Mouse (Mus musculus): ENCODE data around the gene Ticam1.
A peak's percentile ranks its signal among the peaks of the same experiment; 100 is the strongest.

The Ticam1 gene

DNA sequence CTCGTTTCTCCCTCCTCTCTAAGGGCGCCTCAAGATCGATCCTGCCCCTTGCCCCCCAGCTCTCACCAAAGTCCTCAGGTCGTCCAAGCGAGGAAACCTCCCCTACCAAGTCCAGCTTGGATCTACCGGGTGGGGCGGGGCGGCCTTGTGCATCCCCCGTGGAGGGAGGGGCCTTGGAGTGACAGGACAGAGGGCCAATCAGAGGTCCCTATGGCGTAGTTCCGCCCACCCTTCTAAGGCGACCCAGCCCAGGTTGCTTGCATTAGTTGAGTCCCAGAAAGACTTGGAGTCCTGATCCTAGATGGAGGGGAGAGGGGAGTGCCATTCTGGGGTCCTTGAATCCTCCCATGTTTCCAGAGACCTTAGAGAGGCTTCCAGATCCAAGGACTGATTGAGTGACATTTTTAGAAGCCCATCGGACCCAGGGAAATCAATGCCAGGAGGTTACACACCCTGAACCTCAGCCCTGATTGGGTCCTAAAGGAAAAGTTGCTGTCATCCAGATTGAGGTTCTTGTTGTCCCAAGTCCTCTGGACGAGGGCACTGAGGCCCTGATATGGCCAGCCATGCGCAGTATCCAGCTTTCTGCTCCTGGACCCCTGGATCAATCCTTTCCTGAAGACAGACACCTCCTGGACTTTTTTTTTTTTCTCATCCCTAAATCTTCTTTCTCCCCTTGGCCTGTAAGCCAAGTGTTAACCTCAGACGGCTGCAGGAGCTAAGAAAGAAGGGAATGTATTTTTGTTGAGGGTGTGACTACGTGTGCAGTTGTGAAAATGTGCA lies 14.0 kb upstream of the Ticam1 start:
- DNase-seq: peak; percentile 94

DNA sequence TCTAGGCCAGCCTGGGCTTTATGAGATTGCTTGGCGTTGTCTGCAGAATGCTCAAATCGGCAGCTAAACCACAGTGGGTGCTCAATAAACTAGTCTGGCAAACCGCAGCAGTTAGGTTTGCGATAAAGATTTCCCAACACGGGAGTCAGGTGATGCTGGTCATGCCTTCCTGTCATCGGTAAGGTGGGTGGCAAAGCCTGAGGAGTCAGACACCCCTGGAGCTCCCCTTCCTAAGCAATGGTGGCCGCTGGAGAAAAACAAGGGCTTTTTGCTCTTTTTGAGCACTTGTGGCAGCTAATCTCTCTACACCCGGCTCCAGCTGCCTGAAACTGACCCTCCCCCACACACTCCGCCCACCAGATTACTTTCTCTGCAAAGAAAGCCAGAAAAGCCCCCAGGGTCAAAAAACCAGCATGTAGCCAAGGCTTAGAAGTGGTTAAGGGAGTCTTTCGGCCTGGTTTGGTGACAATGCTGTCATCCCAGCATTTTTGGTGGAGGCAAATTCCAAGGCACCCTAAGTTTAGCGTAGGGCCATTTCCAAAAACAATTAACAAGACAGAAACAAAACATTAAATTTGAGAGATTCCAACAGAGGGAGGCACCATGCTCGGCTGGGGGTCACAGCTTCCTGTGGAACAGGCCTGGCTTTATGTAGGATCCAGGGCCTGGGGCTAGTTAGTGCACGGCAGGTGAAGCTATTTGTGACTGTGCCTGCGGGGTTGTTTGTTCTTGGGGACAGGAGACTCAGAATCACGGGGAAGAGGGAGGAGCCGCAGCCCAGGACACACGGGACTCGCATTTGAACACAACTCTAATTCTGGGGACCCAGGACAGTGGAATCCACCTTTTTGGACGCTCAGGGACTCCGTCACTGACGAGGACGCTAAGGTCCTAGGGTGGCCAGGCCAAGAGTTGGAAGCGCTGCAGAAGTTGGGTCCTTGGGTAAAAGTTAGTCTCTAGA lies 13.1 kb upstream of the Ticam1 start:
- peak; percentile 83 for DNase-seq

DNA sequence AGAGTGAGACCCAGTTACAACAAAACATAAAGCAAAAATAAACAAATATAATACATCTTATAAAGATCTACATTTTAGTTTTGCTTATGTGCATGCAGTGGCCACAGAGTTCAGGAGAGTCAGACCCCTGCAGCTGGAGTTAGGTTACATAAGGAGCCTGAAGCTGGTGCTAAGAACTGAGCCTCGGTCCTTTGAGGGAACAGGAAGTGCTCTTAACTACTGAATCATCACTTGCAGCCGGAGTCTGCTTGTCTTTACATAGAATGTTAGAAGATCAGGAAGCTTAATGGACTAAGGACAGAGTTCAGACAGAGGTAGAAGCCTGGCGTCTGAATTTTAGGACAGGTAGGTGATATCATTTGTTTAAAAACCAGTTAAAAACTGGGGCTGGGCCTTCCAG lies 12.3 kb upstream of the Ticam1 start:
- no peak for DNase-seq

DNA sequence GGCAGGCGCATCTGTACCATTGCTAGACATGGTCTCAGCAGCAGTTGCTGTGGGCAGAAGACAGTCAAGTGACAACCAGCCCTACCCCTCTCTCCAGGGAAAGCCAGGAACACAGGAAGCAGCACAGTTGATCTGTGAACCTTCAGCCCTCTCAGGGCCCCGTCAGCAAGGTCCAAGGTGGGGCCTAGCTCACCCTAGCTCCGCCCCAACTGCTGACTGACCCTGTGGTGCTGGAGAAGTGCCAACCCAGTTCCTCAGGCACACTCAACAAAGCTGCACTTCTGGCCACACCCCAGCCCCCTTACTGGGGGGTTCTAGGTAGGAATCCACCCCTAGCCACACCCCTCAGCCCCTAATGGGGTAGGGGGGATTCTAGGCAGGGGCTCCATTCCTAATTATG lies 11.2 kb upstream of the Ticam1 start:
- DNase-seq: peak; percentile 26

DNA sequence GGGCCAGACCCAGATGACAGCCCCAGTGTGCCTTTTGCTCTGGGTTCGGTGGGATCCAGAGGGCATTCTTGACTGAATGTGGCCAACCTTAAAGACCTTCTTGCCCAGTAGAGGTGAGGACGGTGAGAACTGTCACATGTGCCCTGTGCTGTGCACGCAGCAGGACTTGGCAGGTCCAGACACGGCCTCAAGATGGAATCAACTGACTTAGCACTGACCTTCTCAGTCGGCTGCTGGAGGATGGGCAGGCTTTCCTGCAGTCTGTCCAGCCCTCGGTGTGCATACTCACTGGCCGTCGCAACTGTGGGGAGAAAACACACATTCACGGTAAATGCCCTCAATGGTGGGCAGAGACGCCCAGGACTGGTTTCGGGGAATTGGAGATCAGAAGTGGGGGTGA lies 9.4 kb upstream of the Ticam1 start:
- DNase-seq: no peak

DNA sequence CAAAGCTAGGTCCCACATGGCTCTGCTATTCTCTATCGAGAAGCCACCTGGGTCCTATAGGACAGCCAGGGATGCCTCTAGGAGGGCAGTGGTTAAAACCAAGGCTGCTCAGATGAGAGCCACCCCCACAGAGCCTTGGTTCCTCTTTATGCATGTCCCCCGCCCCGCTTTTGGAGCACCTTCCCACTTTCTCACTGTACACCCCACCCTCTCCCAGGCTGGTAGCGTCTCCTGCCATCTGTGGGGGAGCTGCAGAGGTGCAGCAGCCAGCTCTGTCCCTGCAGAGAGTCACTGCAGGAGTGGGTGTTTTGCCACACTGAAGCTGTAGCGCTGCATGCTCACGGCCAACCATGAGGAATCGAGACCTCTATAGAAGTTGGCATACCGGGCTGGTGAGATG lies 6.7 kb upstream of the Ticam1 start:
- DNase-seq: no peak

DNA sequence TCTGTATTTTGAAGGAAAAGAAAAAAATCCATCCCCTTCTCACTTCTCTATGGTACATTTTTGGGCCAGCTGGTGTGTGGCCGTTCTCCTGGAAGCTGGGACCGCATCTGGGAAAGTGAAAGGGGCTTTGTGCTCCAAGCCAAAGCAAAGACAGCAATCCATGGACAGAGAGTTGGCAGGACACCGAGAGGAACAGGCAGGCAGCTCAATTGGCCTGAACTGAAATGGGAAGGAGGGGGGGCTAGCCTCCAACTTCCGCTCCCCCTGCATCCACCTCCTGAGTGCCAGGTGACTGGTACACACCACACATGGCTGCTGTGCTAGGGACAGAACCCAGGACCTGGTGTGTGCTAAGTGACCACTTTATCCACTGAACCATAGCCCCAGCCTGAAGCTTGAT lies 6.2 kb upstream of the Ticam1 start:
- DNase-seq: no peak

DNA sequence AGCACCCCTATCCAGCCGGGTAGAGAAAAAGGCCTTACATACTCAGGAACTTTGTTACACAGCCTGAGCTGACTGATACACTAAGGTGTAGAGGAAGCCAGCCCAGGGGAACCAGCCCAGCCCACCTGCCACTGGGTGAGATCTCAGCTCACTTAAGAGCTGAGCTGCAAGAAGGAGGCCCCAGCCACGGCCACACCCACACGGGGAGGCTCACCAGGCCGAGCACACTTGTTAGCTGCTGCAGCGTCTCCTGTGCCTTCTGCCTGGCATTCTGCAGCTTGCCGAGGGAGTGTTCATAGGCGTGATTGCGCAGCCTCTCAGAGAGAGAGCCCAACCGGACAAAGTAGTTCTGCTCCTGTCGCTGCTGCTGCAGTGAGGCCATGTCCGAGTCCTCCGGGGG lies 4.6 kb upstream of the Ticam1 start:
- no peak for DNase-seq

DNA sequence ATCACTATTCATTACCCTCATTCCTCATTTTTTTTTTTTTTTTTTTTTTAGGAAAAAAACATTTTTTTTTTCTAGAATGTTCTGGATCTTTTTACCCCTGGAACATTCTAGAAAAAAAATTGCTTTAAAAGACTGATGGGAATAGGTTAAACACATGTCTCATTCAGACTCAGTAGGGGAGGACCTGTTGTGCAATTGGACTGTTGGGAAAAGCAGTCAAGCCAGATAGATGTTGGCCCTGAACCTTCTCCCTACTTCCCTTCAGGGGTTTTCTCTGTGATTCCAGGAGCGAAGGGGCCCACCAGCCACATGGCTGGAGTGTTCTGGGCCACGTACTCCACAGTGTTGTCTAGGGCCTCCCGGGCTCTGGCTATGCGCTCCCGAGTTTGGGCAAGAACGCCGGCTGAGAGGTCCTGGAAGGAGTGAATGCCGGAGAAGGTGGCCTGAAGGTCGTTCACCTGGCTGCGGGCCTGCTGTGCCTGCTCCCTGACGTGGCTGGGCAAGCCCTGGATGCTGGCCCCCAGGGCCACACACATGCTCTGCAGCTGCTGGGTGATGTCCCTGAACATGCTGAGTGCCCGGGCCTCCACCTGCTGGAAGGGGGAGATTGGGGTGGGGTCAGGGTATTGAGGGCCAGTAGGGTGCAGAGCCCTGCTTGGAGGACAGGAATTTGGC lies 3.0 kb upstream of the Ticam1 start:
- no peak for DNase-seq

DNA sequence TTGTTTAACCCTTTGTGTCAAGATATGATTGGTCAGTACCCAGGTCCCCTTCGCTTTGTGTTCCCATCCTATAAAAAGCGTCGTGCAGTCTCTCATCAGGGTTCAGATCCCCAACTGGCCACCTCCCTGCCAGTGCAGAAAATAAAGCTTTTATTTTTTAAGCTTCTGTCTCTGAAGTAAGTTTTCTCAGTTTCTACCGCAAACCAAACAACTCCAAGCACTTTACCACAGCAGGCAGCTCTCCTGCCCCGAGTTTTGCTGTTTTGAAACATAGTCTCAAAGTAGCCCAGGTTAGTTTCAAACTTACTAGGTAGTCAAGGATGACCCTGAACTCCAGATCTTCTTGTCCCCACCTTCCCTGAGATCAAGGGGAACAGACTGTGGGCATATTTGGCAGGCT lies 1.8 kb upstream of the Ticam1 start:
- no peak for DNase-seq

DNA sequence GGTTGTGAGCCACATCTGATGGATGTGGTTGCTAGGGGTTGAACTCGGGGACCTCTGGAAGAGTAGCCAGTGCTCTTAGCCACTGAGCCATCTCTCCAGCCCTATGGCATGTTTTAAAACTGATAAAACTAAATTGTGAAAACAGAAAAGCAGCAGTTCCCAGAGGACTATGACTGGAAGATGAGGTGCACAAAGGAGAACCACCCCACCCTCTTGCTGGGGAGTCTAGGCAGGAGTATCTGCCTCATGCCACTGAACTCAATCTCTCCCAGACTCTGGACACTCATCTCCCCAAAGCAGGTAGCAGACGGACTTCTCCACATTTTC lies 944 bp upstream of the Ticam1 start:
- peak; percentile 45 for DNase-seq

DNA sequence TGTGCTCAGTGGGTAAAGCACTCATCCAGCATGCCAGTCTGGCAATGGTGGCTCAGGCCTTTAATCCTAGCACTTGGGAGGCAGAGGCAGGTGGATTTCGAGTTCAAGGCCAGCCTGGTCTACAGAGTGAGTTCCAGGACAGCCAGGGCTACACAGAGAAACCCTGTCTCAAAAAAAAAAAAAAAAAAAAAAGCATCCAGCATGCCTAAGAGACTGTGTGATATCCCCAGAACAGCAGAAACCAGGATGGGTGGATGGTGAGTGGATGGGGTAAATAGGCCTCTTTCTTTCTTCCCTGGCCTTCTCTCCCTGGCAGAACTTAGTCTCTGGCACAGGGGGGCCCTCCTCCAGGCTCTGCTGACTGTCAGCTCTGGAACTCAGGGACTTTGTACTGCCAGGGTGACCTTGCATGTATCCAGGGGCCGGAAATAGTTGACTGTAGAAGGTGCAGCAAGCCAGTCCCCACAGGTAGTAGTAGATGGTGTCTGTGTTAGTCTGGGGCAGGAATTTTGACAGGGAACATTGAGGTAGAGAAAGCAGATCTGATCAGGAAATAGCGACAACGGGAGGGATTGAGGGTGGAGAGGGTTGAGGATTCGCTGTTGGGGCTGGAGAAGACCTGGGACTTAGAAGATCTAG lies 625 bp downstream of the Ticam1 start:
- no peak for DNase-seq

DNA sequence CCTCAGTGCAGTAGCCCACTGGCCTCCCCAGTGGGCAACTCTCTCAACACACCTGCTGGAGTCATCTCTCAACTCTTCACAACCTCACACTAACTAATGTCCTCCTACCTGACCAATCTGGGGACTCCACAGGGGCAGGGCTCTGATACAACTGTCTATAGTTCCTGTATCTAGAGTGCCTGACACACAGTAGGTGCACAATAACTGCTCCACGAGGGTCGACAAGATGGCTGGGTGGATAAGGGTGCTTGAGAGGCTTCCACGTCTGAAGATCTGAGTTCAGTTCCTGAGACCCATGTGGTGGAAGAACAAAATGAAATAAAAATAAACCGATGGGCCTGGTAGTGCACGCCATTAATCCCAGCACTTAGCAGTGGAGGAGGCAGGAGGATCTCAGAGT lies 2.6 kb downstream of the Ticam1 start:
- no peak for DNase-seq

DNA sequence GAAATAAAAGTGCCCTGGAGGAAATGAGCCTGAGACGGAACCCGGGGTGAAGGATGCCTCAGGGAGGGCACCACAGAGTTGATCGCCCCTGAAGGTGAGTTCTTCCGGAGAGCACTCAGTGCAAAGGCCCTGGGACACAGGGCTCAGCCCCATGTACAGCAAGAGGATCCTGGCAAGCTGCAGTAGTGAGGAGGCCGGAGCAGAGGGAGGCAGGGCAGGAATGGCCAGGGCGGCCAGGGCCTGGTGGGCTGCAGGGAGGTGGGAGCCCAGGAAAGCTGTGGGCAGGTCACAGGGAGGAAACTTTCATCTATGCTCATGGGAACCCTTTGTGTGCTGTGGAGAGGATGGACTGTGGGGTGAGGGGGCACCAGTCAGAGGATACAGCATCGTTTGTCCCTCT lies 3.1 kb downstream of the Ticam1 start:
- no peak for DNase-seq

DNA sequence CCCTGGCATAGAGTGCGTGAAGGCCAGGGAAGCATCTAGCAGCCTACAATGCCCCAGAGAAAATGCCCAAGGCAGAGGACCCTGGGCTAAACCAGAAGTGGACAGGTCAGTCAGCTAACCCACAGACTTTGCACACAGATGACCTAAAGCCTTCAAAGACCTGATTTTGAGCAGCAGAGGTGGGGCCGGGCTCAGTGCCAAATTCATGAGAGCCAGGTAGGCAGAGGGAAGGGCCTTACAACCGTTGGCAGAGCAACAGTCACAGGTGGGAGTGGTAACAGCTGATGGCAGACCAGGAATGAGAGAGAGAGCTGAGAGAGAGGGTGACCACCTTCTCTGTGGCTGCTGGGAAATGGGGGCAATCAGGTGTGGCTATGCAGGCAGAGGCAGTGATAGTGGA lies 3.9 kb downstream of the Ticam1 start:
- DNase-seq: no peak

DNA sequence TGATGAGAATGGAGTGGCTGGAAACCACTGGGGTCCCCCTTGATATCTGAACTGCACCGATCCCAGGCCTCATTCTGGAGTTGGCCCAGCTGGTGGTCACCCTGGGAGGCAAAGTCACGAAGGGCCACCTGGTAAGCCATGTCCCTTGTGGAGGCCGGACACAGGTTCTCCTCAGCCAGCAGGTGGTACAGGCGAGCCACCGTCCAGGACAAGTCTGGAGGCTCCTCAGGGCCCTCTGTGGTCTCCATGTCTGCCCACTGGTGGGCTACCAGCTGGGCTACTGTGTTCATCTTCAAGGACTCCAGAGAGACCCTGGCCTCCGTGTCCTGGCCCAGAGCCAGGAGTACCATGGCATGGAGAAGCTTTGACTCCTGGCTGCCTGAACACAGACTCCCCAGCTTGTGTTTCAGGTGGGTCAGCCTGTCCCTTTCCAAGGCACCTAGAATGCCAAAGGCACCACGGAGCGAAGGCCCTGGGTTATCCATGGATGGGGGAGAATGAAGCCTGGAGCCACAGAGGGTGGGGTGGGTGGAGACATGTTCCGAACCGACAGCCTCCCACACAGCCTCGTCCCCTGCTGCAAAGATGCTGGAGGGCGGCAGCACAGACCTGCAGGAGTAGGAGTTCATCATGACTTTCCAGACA lies 4.9 kb downstream of the Ticam1 start:
- no peak for DNase-seq

DNA sequence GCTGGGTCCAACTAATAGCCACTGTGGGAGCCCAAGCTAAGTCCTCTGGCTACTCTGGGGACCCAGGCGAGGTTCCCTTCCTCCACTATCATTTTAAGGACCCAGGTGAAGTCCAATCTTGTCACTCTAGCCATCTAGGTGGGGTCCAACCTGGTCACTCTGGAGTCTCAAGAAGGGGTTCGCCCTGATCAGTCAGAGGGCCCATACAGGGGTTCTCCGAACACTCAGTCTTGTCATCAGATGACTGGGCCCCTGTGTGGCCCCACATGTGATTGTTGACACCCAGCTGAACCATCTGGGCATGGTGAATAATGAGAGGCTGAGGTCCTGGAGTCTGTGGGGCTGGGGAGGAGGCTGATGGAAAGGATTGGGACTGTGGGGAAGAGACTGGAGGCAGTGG lies 6.8 kb downstream of the Ticam1 start:
- no peak for DNase-seq

DNA sequence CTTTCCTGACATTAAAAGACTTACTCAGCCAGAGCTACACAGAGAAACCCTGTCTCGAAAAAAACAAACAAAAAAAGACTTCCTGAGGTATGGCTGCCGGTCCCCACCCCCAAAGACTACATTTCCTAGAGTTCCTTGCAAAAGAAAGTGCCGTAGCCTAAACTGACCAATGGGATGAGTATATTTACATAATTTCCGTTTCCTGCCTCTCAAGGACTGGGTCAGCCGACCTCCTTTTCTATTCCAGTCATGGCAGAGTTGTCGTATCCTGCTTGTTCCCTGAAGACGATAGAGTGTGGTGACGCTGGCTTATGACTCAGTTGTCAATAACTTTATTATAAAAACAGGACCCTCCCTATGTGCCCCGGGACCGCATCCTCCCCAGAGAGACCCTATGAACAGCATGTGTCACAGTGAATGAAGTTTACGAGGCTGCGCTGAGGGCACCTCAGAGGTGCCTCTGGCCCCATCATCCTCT lies 7.4 kb downstream of the Ticam1 start:
- peak; percentile 89 for DNase-seq

DNA sequence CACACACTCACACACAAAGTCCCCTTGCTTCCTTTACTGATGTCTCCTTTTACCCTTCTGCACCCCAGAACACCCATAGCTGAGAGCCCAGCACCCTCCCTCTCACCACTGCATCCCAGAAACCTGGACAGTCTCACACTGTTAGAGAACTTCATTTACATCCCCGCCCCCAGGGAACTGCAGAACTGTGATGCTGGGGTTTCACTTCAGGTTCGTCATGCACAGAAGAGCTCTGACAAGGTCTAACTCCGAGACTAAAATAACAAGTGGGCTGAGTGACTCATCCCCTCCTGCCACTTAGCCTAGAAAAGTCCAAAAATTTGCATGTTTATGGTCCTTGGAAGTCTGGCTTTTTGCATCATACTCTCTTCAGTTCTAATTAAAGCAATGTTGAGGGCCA lies 10.3 kb downstream of the Ticam1 start:
- no peak for DNase-seq

DNA sequence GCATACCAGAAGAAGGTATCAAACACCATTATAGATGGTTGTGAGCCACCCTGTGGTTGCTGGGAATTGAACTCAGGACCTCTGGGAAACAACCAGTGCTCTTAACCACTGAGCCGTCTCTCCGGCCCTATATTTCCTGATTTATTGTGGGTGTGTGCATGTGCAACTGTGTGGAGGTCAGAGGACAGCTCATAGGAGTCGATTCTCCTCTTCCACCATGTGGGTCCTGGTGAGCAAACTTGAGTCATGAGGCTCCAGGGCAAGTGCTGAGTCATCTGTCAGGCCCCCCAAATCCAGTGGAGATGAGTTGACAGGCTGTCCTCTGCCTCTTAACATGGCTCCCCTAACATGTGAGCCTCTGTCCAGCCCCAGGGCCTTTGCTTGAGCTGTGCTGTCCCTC lies 10.7 kb downstream of the Ticam1 start:
- no peak for DNase-seq

DNA sequence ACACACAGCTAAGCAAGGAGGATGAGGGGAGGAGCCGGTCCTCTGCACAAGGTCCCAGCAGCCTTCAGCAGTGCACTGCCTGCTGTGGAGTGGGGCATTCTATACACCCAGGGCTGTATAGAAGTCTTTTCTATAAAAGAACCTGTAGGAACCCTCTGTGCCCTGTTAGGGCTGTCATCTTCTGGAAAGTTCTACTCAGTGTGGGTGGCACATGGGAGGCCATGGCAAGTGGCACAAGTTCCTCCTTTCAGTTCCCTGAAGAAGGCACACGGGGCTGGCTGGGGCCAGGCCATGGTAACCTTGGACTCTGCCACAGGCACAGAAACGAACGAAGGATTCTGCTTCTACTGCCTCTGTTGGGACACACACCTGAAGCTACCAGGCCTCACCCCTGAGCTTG lies 11.6 kb downstream of the Ticam1 start:
- DNase-seq: no peak

DNA sequence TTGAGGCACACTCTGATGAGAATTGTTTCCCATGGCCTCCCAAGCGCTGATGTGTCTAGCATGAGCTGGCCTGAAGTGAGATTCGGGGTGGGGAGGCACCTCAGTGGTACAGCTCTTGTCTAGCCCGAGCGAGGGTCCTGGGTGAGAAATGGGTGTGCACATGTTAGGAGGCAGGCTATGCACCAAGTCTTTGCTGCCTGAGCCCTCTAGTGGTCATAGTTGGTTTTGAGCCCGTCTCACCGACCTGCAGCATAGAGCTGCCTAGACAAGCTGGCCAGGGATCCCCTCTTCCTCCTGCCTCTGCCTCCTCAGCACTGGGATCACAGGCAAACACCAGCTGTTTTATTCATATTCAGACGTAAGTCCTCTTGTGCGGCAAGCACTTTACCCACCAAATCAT lies 12.6 kb downstream of the Ticam1 start:
- DNase-seq: peak; percentile 82

DNA sequence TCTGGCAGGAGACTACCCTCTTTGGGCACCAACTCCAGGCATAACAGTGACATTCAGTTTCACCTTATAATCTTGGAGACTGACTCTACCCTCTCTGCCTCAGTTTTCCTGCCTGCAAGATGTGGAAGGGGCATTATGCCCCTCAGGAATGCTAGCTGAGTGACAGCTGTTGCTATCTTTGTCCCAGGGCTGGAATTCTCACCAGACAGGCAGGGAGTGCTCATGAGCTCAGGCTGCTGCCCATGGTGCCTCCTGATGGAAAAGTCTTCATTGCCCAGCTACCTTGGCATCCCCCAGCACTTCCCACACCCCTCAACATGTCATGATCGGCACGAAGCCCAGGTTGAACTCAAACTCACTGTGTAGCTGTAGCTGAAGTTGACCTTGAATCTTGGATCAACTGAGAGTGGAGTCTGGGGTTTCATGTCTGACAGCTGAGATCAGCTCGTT lies 13.9 kb downstream of the Ticam1 start:
- no peak for DNase-seq

Measured in embryo, embryonic 11 days (tissue).